Mouse (Mus musculus) erythroblast, embryonic 14.5 days (primary cell): ENCODE data around the gene Safb2.

Experiments used
- GATA1 ChIP-seq: IDR thresholded peaks from 2 replicates; pipeline ENCODE4 v1.6.1; 2012; ENCODE audit warnings: low read length, inconsistent platforms, mixed read lengths
- TAL1 ChIP-seq: IDR thresholded peaks from 3 replicates; pipeline ENCODE4 v1.6.1; 2012; ENCODE audit warnings: low read length, inconsistent platforms, mixed read lengths

GRCm38 (mm10) chr17:56515690-56516410 is 68.5 kb downstream of the Safb2 start:
- TF ChIP-seq GATA1 (no peak), TAL1 (no peak)
